Mouse (Mus musculus) G1E (cell line): ENCODE measurements around the gene Adamtsl3. TPM values are rescaled to one million over a fixed set of nuclear protein-coding genes. Genes with fewer than 3 reads are reported as not detected.

Experiments
- ATAC-seq: 2 replicates; pipeline ENCODE4 v1.8.0; 2016; ENCODE audit warnings: mild to moderate bottlenecking; ENCODE audit not compliant: insufficient number of reproducible peaks, poor library complexity, low FRiP score, severe bottlenecking; ENCODE audit errors: extremely low read depth
- DNase-seq: peaks from one replicate; pipeline ENCODE4 v3.0.0; 2012; ENCODE audit warnings: low spot score
- H3K27me3 ChIP-seq: 2 replicates; pipeline ENCODE4 v1.6.1; 2012; ENCODE audit warnings: mild to moderate bottlenecking, low read length, inconsistent platforms; ENCODE audit not compliant: insufficient read depth
- H3K36me3 ChIP-seq: replicated peaks from 2 replicates; pipeline ENCODE3; 2012; ENCODE audit warnings: mild to moderate bottlenecking, inconsistent platforms
- H3K4me1 ChIP-seq: 2 replicates; pipeline ENCODE4 v1.6.1; 2012; ENCODE audit warnings: low read depth, low read length, inconsistent platforms, mixed read lengths; ENCODE audit not compliant: insufficient read depth
- H3K4me3 ChIP-seq: 2 replicates; pipeline ENCODE4 v1.5.1; 2012; ENCODE audit warnings: low read depth, mild to moderate bottlenecking, inconsistent platforms, low read length, moderate library complexity, mixed read lengths
- H3K9me3 ChIP-seq: replicated peaks from 2 replicates; pipeline ENCODE4 v1.6.1; 2012; ENCODE audit warnings: inconsistent platforms
- CTCF ChIP-seq: IDR thresholded peaks from 2 replicates; pipeline ENCODE4 v1.5.1; 2012; ENCODE audit warnings: low read depth, low read length, inconsistent platforms, mixed read lengths
- GATA1 ChIP-seq: IDR thresholded peaks from 2 replicates; pipeline ENCODE4 v1.6.1; 2012; ENCODE audit warnings: borderline replicate concordance, low read length, inconsistent platforms, mixed read lengths
- GATA2 ChIP-seq: IDR thresholded peaks from 2 replicates; pipeline ENCODE4 v1.6.1; 2012; ENCODE audit warnings: low read depth, low read length, inconsistent platforms, borderline replicate concordance
- POLR2AphosphoS5 ChIP-seq: IDR thresholded peaks from 2 replicates; pipeline ENCODE4 v1.6.1; 2012; ENCODE audit warnings: low read depth, low read length, inconsistent platforms; ENCODE audit not compliant: insufficient replicate concordance
- TAL1 ChIP-seq: conservative IDR thresholded peaks from 2 replicates; pipeline ENCODE4 v1.6.1; 2012; ENCODE audit warnings: low read depth, low read length, inconsistent platforms, mixed read lengths
- polyA plus RNA-seq: library from polyadenylated mRNA; stranded (reverse); fragments of >175 nt; gene quantifications from 2 replicates; pipeline ENCODE4 v1.2.3, GENCODE M21; 2012
- total RNA-seq, 2 experiments: library from RNA; stranded (forward) in 1 of 2; stranded (reverse) in 1 of 2; fragments of 200-1000 nt in 1 of 2; fragments of >200 nt in 1 of 2; fragmentation: Nextera tagmentation in 1 of 2; gene quantifications; 2 replicates each; pipeline ENCODE4 v1.2.3; 2014 to 2017

Gene Adamtsl3
- total and polyA plus RNA-seq, 3 experiments = 0.49 TPM; not detected in 2

- no peaks in the 10 kb centered on the region for H3K4me1 ChIP-seq
- no peaks in the 10 kb centered on the region for H3K36me3 ChIP-seq
- no peak for TF ChIP-seq GATA1
- TF ChIP-seq TAL1 = no peak
- no peak for TF ChIP-seq POLR2AphosphoS5
- TF ChIP-seq GATA2 = no peak
- no peak for TF ChIP-seq CTCF
- no peak overlapping the region for H3K4me3 ChIP-seq
- DNase-seq (no peak), ATAC-seq (no peak)
- H3K27me3 ChIP-seq = no peaks in the 10 kb centered on the region
- H3K9me3 ChIP-seq = peaks cover 27% of the 10 kb centered on the region
These were observed 31.0 kb downstream of the Adamtsl3 start for GRCm38 (mm10) chr7:82366471-82366870.

- H3K4me3 ChIP-seq = no peak overlapping the region
These were observed 32.6 kb downstream of the Adamtsl3 start for GRCm38 (mm10) chr7:82368047-82368446.

DNA sequence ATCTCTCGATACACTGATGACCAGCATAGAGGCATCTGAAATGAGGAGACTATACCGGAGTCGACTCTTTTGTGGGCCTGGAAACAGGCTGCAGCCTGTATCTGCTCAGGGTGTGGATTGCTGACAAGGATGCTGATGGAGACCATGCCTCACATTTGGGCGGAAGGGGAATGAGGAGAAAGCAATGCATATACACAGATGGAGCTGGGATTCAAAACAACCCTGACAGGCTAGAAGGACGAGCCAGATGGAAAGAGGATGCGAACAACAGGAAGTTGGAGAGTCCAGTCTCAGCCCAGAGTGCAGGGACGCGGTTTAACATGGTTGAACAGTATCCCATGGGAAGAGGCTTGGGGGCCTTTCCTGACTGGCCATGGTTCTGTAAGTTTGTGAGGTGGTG, 34.6 kb downstream of the Adamtsl3 start:
- ATAC-seq = no peak
- TF ChIP-seq POLR2AphosphoS5 (no peak), GATA2 (no peak), CTCF (no peak), TAL1 (no peak), GATA1 (no peak)
- no peaks in the 10 kb centered on the region for H3K36me3 ChIP-seq

More at GRCm38 (mm10) chr7:82368047-82368446, 32.6 kb downstream of the Adamtsl3 start:
- no peak for TF ChIP-seq POLR2AphosphoS5
- TF ChIP-seq GATA1 = no peak
- no peak for TF ChIP-seq GATA2
- no peak for TF ChIP-seq TAL1
- TF ChIP-seq CTCF = no peak
- ATAC-seq = no peak
- Histone ChIP-seq H3K9me3 (peaks cover 26% of the 10 kb centered on the region), H3K27me3 (no peaks in the 10 kb centered on the region), H3K4me1 (no peaks in the 10 kb centered on the region), H3K36me3 (no peaks in the 10 kb centered on the region)
- DNase-seq = no peak

GRCm38 (mm10) chr7:82371411-82371810, 35.9 kb downstream of the Adamtsl3 start:
- ATAC-seq (no peak), DNase-seq (no peak)
- no peaks in the 10 kb centered on the region for H3K27me3 ChIP-seq
- H3K4me1 ChIP-seq = no peaks in the 10 kb centered on the region
- TF ChIP-seq CTCF (no peak), TAL1 (no peak)
- H3K36me3 ChIP-seq = no peaks in the 10 kb centered on the region
- peaks cover 24% of the 10 kb centered on the region for H3K9me3 ChIP-seq
- H3K4me3 ChIP-seq = no peak overlapping the region

More for the DNA sequence above, 34.6 kb downstream of the Adamtsl3 start:
- Histone ChIP-seq H3K4me3 (no peak overlapping the region), H3K4me1 (no peaks in the 10 kb centered on the region), H3K9me3 (peaks cover 24% of the 10 kb centered on the region), H3K27me3 (no peaks in the 10 kb centered on the region)
- no peak for DNase-seq

DNA sequence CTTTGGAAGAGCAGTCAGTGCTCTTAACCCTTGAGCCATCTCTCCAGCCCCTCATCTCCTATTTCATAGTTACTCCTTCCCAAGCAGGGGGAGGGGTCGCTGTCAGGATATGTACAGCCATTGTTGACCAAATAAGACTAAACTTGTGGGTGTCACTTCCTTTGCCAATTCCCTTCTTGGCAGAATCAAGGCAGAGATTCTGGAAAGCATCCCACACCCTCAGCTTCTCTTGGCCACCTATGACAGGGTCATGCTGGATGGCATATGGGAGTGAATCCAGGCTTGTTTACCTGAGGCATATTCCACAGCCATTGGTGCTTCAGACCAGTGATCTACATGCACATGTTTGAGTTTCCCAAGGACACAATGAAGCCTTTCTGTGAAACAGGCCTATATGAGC, 42.8 kb downstream of the Adamtsl3 start:
- TF ChIP-seq TAL1 = no peak
- no peak for TF ChIP-seq POLR2AphosphoS5
- no peak for TF ChIP-seq CTCF
- Histone ChIP-seq H3K36me3 (no peaks in the 10 kb centered on the region), H3K4me1 (no peaks in the 10 kb centered on the region), H3K9me3 (peaks cover 8% of the 10 kb centered on the region), H3K4me3 (no peak overlapping the region), H3K27me3 (no peaks in the 10 kb centered on the region)
- DNase-seq (no peak), ATAC-seq (no peak)

GRCm38 (mm10) chr7:82379765-82380164, 44.3 kb downstream of the Adamtsl3 start:
- no peak overlapping the region for H3K4me3 ChIP-seq
- DNase-seq (no peak), ATAC-seq (no peak)
- H3K4me1 ChIP-seq = no peaks in the 10 kb centered on the region
- TF ChIP-seq TAL1 (no peak), CTCF (no peak), GATA1 (no peak), GATA2 (no peak), POLR2AphosphoS5 (no peak)
- no peaks in the 10 kb centered on the region for H3K27me3 ChIP-seq
- peaks cover 8% of the 10 kb centered on the region for H3K9me3 ChIP-seq
- H3K36me3 ChIP-seq = no peaks in the 10 kb centered on the region

GRCm38 (mm10) chr7:82382843-82383535, 47.5 kb downstream of the Adamtsl3 start:
- Histone ChIP-seq H3K4me1 (no peaks in the 10 kb centered on the region), H3K9me3 (peaks cover 8% of the 10 kb centered on the region), H3K27me3 (no peaks in the 10 kb centered on the region), H3K36me3 (no peaks in the 10 kb centered on the region), H3K4me3 (no peak overlapping the region)
- ATAC-seq = no peak
- no peak for DNase-seq
- TF ChIP-seq GATA2 (no peak), TAL1 (no peak), POLR2AphosphoS5 (no peak), CTCF (no peak), GATA1 (no peak)
